In the genomic region with DNA sequence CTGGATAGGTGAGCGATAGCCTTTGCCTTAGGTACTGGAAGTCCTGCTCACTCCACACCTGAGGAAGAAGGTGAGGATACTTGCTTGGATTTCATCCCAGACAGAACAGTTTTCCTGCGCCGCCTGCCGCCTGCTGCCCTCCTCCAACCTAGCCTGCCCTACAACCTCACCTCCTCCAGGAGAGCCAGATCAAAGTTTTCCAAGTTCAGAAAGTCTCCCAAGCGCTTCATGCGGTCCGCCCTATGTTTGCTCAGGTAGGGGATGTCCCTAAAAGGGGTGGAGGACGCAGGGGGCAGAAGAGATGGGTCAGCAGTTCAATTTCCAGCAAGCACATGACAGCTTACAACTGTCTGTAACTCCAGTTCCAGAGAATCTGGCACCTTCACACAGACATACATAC, we compare ENCODE assay signal across 8 mouse cellular contexts. TPM values are rescaled to one million over a fixed set of nuclear protein-coding genes. Genes with fewer than 3 reads are reported as not detected.
A peak's percentile ranks its signal among the peaks of the same experiment; 100 is the strongest.
DNase-seq lines count a peak whose midpoint lies in the region; ATAC-seq and TF ChIP-seq lines count a peak whose summit lies in the region.

No protein-coding gene starts in this region.

- H3K4me1 ChIP-seq in cortical plate, adult 2 months (ENCODE audit: control insufficient read depth, insufficient read depth, low read length) = no peaks in the 10 kb centered on the region
- H3K4me1 ChIP-seq in hindbrain, postnatal 0 days (ENCODE audit: insufficient read depth, low read length) = peaks cover 9% of the 10 kb centered on the region; the same call in 1 of the 2 replicates
- H3K4me1 ChIP-seq in liver, embryonic 14.5 days (replicated peaks; ENCODE audit: control insufficient read depth in 2 of 2, insufficient read depth in 2 of 2, low read length in 1 of 2) = peaks cover 2 to 6% of the 10 kb centered on the region in 2 experiments; a peak in 1 of 4 replicates

- no peak for ATAC-seq in hindbrain, postnatal 0 days
- ATAC-seq in liver, embryonic 14.5 days (ENCODE audit: insufficient read depth) = no peak
- ATAC-seq in erythroid progenitor cell, adult 5-6 weeks (replicated peaks; ENCODE audit: low FRiP score, poor library complexity, severe bottlenecking) = no peak

- DNase-seq in CD4-positive helper T cell, adult 2 months (ENCODE audit: low read depth, low spot score) = peak; percentile 28
- no peak for DNase-seq in hindbrain, postnatal 0 days (ENCODE audit: low spot score)
- DNase-seq in liver, embryonic 14.5 days (ENCODE audit: low read depth in 3 of 3, low spot score in 3 of 3) = no peak
- DNase-seq in frontal cortex, adult 2 months (ENCODE audit: extremely low spot score in 1 of 2, low spot score in 1 of 2) = no peak
- no peak for DNase-seq in right cerebral cortex, postnatal 25 days
- no peak for DNase-seq in adrenal gland, postnatal 14 days

- WGBS in hindbrain, postnatal 0 days = 29% methylated on average over 8 of the region's 8 CpGs
- 55% methylated on average over 8 of the region's 8 CpGs for WGBS in liver, embryonic 14.5 days (ENCODE audit: insufficient replicate concordance)

- H3K27ac ChIP-seq in cortical plate, adult 2 months (ENCODE audit: insufficient read depth, low read length) = no peak overlapping the region
- peak overlapping the region; percentile 71; the same call in 1 of the 2 replicates for H3K27ac ChIP-seq in hindbrain, postnatal 0 days
- no peak overlapping the region for H3K27ac ChIP-seq in liver, embryonic 14.5 days

- H3K27me3 ChIP-seq in hindbrain, postnatal 0 days (ENCODE audit: insufficient read depth, low read length) = no peaks in the 10 kb centered on the region
- no peaks in the 10 kb centered on the region; the same call in 1 of the 2 replicates for H3K27me3 ChIP-seq in liver, embryonic 14.5 days (ENCODE audit: control insufficient read depth, insufficient read depth, low read length)

- TF ChIP-seq CTCF in cortical plate, adult 2 months (IDR thresholded peaks at IDR 0.05; ENCODE audit: extremely low read depth, insufficient read depth, low read length) = no peak
- TF ChIP-seq CTCF in hindbrain, postnatal 0 days (IDR thresholded peaks at IDR 0.05; ENCODE audit: low read depth) = no peak
- no peak for TF ChIP-seq CTCF in liver, embryonic 14.5 days (IDR thresholded peaks at IDR 0.05; ENCODE audit: low read depth)

- H3K4me3 ChIP-seq in cortical plate, adult 2 months (ENCODE audit: insufficient read depth, low read length) = peak overlapping the region; percentile 88; the same call in 1 of the 2 replicates
- peak overlapping the region; percentile 55 for H3K4me3 ChIP-seq in hindbrain, postnatal 0 days (ENCODE audit: low read length)
- H3K4me3 ChIP-seq in liver, embryonic 14.5 days (ENCODE audit: insufficient read depth in 1 of 2, low read depth in 2 of 2, low read length in 2 of 2) = peak overlapping the region; percentile 56 to 60; a peak in 3 of 4 replicates

- H3K36me3 ChIP-seq in hindbrain, postnatal 0 days (ENCODE audit: insufficient read depth, low read length) = no peaks in the 10 kb centered on the region; the same call in 1 of the 2 replicates
- no peaks in the 10 kb centered on the region for H3K36me3 ChIP-seq in liver, embryonic 14.5 days (replicated peaks; ENCODE audit: control insufficient read depth, insufficient read depth, low read depth)

- no peak for TF ChIP-seq POLR2A in cortical plate, adult 2 months (IDR thresholded peaks at IDR 0.05; ENCODE audit: extremely low read depth, insufficient read depth, low read length)

- no peaks in the 10 kb centered on the region for H3K9me3 ChIP-seq in hindbrain, postnatal 0 days (ENCODE audit: low read length)
- H3K9me3 ChIP-seq in liver, embryonic 14.5 days (ENCODE audit: control insufficient read depth, low read length) = no peaks in the 10 kb centered on the region

- H3K9ac ChIP-seq in hindbrain, postnatal 0 days (replicated peaks; ENCODE audit: low read length) = peak overlapping the region; percentile 61
- no peak overlapping the region for H3K9ac ChIP-seq in liver, embryonic 14.5 days (replicated peaks)

- TF ChIP-seq EP300 in liver, embryonic 14.5 days (IDR thresholded peaks at IDR 0.05; ENCODE audit: low read depth) = no peak

- peak overlapping the region; percentile 94 for H3K4me2 ChIP-seq in hindbrain, postnatal 0 days (ENCODE audit: low read depth, low read length)
- peak overlapping the region; percentile 82 for H3K4me2 ChIP-seq in liver, embryonic 14.5 days (ENCODE audit: low read depth)

RNA-seq across cellular contexts. Expression of a gene that starts 0.9 kb away (rescaled TPM):
- 33.8 and 36.5 TPM in 2 replicates for polyA plus RNA-seq in cortical plate, adult 2 months (2012; rRNA removed)
- 48.0 and 74.5 TPM in 2 replicates for total RNA-seq in hindbrain, postnatal 0 days (2014; rRNA removed)
- 50.5 and 52.3 TPM in 2 replicates for polyA plus RNA-seq in hindbrain, postnatal 0 days (2015; fragmentation: Nextera tagmentation; extraction: Ambion mirVana)
- 6.7 and 7.1 TPM in 2 replicates for polyA plus RNA-seq in liver, embryonic 14.5 days (2012; rRNA removed)
- 8.6 and 11.1 TPM in 2 replicates for polyA plus RNA-seq in liver, embryonic 14.5 days (2014; fragmentation: Nextera tagmentation; extraction: Ambion mirVana)
- polyA plus RNA-seq in frontal cortex, adult 2 months (2012; rRNA removed) = 39.7 and 41.0 TPM in 2 replicates
- total RNA-seq in adrenal gland, postnatal 14 days (2021) = 23.5 and 25.0 TPM in 2 replicates
- 0.84 and 4.7 TPM in 2 replicates for total RNA-seq in erythroid progenitor cell, adult 5-6 weeks (2015; ENCODE audit: low replicate concordance)
- total RNA-seq in erythroid progenitor cell, adult 5-6 weeks (2017; ENCODE audit: low replicate concordance) = 2.3 TPM in 1 of 2 replicates, not detected in the other

RNA-seq across cellular contexts. Expression of a gene that starts 0.9 kb away (rescaled TPM):
- 5.2 and 7.0 TPM in 2 replicates for polyA plus RNA-seq in cortical plate, adult 2 months (2012; rRNA removed)
- total RNA-seq in hindbrain, postnatal 0 days (2014; rRNA removed) = 1.8 and 3.7 TPM in 2 replicates
- 6.5 and 7.7 TPM in 2 replicates for polyA plus RNA-seq in hindbrain, postnatal 0 days (2015; fragmentation: Nextera tagmentation; extraction: Ambion mirVana)
- polyA plus RNA-seq in liver, embryonic 14.5 days (2012; rRNA removed) = not detected in 2 replicates
- not detected in 2 replicates for polyA plus RNA-seq in liver, embryonic 14.5 days (2014; fragmentation: Nextera tagmentation; extraction: Ambion mirVana)
- polyA plus RNA-seq in frontal cortex, adult 2 months (2012; rRNA removed) = 3.5 and 4.3 TPM in 2 replicates
- 1.0 and 1.1 TPM in 2 replicates for total RNA-seq in adrenal gland, postnatal 14 days (2021)
- total RNA-seq in erythroid progenitor cell, adult 5-6 weeks (2015; ENCODE audit: low replicate concordance) = not detected in 2 replicates
- total RNA-seq in erythroid progenitor cell, adult 5-6 weeks (2017; ENCODE audit: low replicate concordance) = not detected in 2 replicates

RNA-seq across cellular contexts. Expression of a gene that starts 13.2 kb away (rescaled TPM):
- polyA plus RNA-seq in cortical plate, adult 2 months (2012; rRNA removed) = 15.3 and 18.4 TPM in 2 replicates
- 27.9 and 53.5 TPM in 2 replicates for total RNA-seq in hindbrain, postnatal 0 days (2014; rRNA removed)
- polyA plus RNA-seq in hindbrain, postnatal 0 days (2015; fragmentation: Nextera tagmentation; extraction: Ambion mirVana) = 22.2 and 23.6 TPM in 2 replicates
- polyA plus RNA-seq in liver, embryonic 14.5 days (2012; rRNA removed) = 2.0 and 2.6 TPM in 2 replicates
- 2.8 TPM in 2 replicates for polyA plus RNA-seq in liver, embryonic 14.5 days (2014; fragmentation: Nextera tagmentation; extraction: Ambion mirVana)
- 15.2 and 18.1 TPM in 2 replicates for polyA plus RNA-seq in frontal cortex, adult 2 months (2012; rRNA removed)
- 8.6 and 20.7 TPM in 2 replicates for total RNA-seq in adrenal gland, postnatal 14 days (2021)
- 10.1 and 19.7 TPM in 2 replicates for total RNA-seq in erythroid progenitor cell, adult 5-6 weeks (2015; ENCODE audit: low replicate concordance)
- 0.76 and 11.4 TPM in 2 replicates for total RNA-seq in erythroid progenitor cell, adult 5-6 weeks (2017; ENCODE audit: low replicate concordance)

RNA-seq across cellular contexts. Expression of a gene that starts 29.9 kb away (rescaled TPM):
- polyA plus RNA-seq in cortical plate, adult 2 months (2012; rRNA removed) = 51.3 and 59.3 TPM in 2 replicates
- 31.3 and 35.7 TPM in 2 replicates for total RNA-seq in hindbrain, postnatal 0 days (2014; rRNA removed)
- polyA plus RNA-seq in hindbrain, postnatal 0 days (2015; fragmentation: Nextera tagmentation; extraction: Ambion mirVana) = 61.8 and 61.9 TPM in 2 replicates
- 22.8 and 30.2 TPM in 2 replicates for polyA plus RNA-seq in liver, embryonic 14.5 days (2012; rRNA removed)
- 59.7 and 62.2 TPM in 2 replicates for polyA plus RNA-seq in liver, embryonic 14.5 days (2014; fragmentation: Nextera tagmentation; extraction: Ambion mirVana)
- 57.4 and 65.6 TPM in 2 replicates for polyA plus RNA-seq in frontal cortex, adult 2 months (2012; rRNA removed)
- 186 and 213 TPM in 2 replicates for total RNA-seq in adrenal gland, postnatal 14 days (2021)
- total RNA-seq in erythroid progenitor cell, adult 5-6 weeks (2015; ENCODE audit: low replicate concordance) = 62.7 and 87.6 TPM in 2 replicates
- total RNA-seq in erythroid progenitor cell, adult 5-6 weeks (2017; ENCODE audit: low replicate concordance) = 46.8 and 52.3 TPM in 2 replicates

RNA-seq across cellular contexts. Expression of a gene that starts 39.1 kb away (rescaled TPM):
- 14.2 and 17.6 TPM in 2 replicates for polyA plus RNA-seq in cortical plate, adult 2 months (2012; rRNA removed)
- 19.8 and 21.0 TPM in 2 replicates for total RNA-seq in hindbrain, postnatal 0 days (2014; rRNA removed)
- 14.3 and 16.6 TPM in 2 replicates for polyA plus RNA-seq in hindbrain, postnatal 0 days (2015; fragmentation: Nextera tagmentation; extraction: Ambion mirVana)
- 3.3 and 4.0 TPM in 2 replicates for polyA plus RNA-seq in liver, embryonic 14.5 days (2012; rRNA removed)
- 4.1 and 4.2 TPM in 2 replicates for polyA plus RNA-seq in liver, embryonic 14.5 days (2014; fragmentation: Nextera tagmentation; extraction: Ambion mirVana)
- polyA plus RNA-seq in frontal cortex, adult 2 months (2012; rRNA removed) = 16.8 and 19.4 TPM in 2 replicates
- total RNA-seq in adrenal gland, postnatal 14 days (2021) = 16.7 and 18.7 TPM in 2 replicates
- total RNA-seq in erythroid progenitor cell, adult 5-6 weeks (2015; ENCODE audit: low replicate concordance) = 5.9 and 10.8 TPM in 2 replicates
- total RNA-seq in erythroid progenitor cell, adult 5-6 weeks (2017; ENCODE audit: low replicate concordance) = 10.8 and 15.2 TPM in 2 replicates
